Mouse (Mus musculus) urinary bladder, postnatal 4 days (tissue): ENCODE data around the gene Elmod3.

Experiments used
- DNase-seq, 2 experiments: peaks; one replicate each; pipeline ENCODE4 v3.0.0; 2021 to 2022; ENCODE audit warnings: low spot score in 2 of 2

The Elmod3 gene

DNA sequence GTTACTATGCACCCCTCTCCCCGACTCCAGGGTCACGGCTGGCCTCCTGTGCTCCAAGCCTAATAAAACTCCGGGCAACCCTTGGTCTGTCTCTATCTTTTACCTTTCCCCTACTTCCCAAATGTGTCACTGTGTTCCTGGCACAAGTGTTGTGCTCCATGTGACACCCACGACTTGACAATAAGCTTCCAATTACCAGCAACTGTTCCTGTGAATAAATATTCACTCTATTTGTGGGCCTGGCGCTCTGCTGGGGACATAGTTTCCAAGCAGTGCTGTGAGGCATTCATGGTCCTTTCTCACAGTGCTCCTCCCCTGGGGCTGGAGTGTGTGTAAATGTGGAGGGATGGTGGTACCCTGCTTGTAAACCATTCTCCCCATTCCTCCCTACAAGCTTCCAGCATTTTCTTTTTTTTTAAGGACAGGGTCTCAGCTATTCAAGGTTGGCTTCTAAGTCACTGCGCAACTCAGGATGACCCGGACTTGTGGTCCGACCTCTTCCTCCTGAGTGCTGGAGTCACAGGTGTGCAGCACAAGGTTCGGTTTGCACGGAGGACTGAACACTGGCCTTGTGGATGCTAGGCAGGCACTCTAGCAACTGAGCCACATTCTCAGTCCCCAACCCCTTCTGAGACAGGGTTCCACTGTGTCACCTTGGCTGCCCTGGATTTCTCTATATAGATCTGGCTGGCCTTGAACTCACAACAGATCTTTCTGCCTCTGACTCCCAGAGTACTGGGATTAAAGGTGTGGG lies 27.4 kb downstream of the Elmod3 start:
- DNase-seq, result no peak

DNA sequence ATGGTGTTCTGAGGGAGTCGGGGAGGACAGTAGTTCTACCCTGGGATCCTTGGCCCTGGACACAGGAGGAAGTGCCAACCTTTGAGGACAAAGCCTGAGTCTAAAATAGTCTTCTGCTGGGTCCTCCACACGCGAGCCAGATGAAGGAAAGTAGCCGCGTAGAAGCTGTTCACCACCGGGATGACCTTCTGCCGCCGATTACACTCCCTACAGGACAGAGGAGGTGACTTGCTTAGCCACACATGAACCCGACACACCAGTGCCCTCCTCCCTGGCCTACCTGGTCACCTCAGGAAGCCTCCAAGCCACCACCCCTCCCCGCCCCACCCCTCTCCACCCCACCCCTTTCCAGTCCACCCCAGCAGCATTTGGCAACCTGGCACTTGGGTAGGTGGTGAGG lies 29.5 kb downstream of the Elmod3 start:
- DNase-seq, result no peak

DNA sequence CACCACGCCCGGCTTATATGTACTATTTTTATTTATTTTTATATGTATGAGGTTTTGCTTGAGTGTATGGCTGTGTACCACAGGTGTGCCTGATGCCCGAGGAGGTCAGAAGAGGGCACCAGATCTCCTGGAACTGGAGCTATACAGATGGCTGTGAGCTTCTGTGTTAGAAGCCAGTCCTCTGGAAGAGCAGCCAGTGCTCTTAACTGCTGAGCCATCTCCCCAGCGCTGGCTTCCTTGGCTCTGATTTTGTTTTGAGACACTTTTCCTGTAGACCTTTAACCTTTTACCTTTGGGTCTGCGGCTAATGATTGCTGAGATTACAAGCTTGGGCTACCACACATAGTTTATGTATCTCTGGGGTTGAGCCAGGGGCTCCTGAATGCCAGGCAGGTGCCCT lies 30.7 kb downstream of the Elmod3 start:
- DNase-seq, result no peak

DNA sequence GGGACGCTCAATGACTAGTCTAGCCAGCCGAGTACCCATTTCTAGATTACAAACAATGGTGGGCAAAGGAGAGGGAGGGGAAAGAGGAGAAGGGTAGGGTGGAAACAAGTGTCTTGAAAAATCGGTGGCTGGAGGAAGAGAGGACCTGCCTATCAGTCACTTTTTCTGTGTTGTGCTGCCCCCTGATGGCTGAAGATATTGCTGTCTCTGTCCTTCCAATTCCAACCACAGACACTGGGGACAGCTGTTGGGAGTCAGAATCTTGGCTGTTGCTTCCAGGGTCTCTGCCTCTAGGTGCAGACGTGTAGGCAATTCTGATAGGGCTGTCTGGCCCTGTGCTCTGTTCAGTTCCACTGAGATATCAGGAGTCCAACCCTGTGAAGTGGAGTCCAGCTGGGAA lies 32.2 kb downstream of the Elmod3 start:
- peak; percentile 77 to 85 for DNase-seq

DNA sequence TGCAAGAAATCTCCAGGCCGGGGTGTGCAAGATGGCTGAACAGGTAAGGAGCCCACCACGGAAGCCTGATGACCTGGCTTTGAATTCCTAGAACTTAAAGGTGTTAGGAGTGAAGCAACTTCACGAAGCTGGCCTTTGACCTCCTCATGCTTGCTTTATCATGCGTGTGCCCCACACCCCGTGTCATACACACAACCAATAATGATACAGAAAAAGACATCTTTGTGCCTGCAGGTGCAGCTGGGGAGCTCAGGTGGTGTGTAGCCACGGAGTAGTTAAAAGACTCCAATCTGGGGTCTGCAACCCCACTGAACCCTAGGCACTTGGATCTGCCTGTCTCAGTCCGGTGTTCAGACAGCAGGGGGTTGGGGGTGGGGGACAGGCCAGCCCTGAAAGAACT lies 32.7 kb downstream of the Elmod3 start:
- no peak for DNase-seq

DNA sequence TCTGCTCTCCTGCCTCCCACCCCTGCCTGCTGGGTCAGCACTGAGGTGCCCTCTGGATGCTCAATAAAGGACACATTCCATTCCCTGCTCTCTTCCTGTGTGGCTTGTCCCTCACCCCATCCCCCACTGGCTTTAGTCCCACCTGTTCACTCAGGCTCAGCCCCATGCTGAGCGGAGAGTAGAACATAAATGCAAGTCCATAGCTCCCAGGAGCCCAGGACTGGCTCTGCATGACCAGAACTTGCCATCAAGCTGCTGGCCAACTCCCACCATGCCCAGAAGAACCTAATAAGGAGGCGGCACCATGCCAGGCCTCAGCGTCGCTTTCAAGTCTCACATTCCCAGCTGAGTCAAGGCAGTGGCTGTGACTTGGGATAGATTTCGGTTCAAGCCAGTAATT lies 35.3 kb downstream of the Elmod3 start:
- no peak for DNase-seq

DNA sequence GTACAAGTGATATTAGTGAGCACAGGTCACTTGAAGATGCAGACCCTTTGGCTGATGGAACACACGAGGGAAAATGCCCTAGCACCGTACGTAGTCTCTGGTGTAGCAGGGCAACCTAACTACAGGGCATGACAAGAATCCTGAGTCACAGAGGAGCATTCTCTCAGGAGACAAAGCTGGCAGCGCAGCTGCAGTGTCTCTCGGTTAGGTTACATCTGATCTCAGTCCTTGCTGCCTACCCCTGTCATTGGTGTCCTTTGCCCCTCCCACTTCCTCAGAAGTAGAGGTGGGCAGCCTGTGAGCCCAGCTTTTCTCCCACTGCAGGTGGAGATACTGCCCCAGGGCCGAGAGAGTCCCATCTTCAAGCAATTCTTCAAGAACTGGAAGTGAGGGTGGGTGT lies 35.7 kb downstream of the Elmod3 start:
- DNase-seq, result no peak

DNA sequence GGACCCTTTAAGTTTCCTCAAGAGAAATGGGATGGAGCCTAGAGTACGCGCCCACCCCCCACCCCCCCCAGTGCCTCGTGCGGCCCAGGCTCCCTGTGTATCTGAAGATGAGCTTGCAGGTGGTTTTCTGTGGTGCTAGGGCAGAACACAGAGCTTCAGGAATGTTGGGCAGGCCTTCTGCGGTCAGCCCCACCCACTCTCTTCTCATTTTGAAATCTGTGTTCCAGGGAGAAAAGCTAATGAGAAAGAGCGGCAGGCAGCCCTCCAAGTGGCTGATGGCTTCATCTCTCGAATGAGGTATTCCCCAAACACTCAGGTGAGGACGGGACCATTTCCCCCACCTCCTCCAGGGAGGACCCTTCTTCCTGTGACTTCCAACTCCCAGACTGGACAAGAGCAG lies 37.4 kb downstream of the Elmod3 start:
- DNase-seq, result no peak

DNA sequence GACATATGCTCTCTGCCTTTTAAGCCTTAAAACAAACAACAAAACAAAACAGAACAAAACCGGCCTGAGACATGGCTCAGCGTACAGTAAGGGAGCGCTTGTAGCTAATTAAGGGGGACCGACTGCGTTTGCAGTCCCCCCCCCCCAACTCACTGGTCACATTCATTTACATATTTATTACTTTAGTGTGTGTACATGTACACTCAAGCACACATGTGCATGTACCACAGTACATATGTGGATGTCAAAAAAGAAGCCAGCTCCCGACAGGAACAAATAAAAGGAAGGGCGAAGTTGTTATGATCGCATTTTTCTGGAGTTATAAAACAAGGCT lies 45.2 kb downstream of the Elmod3 start:
- no peak for DNase-seq

DNA sequence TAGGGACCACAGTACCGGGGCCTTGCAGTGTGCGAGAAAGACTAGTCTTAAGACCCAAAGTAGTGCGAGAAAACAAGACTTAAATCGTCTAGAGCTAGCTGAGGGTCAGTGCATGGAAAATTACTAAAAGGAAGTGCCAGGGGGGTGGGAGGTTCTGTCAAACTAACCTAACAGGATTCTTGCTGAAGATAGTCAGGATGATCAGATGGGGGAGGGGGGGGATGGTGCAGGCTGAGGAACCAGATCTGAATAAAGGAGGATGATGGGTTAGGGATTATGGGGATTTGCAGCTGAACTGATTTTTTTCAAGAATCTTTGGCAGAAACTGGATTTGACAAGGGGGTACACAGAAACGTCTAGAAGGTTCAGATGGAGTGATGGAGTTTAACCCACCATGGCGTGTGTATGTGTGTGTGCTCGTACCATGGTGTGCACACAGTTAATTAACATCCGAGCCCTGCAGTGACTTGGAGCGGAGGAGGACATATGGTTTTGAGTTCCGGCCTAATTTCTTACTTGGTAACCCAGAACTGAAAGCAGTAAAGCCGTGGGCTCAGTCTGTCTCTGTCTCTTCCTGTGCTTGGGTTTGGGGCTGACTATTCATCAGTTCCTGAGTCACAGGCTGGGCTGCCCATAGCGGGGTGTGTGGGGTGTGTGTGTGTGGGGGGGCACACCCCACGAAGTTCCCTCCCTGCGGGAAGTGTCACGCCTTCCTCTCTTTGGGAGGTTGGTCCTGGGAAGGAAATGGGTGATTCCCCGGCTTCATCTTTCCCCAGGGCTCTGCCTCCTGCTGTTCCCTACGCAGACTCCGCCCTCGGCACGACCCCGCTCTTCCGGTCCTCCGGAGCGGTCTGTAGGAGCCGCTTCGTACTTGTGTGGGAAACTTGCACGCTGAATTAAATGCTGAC lies 45.8 kb downstream of the Elmod3 start:
- DNase-seq, result peak; percentile 65 to 67

DNA sequence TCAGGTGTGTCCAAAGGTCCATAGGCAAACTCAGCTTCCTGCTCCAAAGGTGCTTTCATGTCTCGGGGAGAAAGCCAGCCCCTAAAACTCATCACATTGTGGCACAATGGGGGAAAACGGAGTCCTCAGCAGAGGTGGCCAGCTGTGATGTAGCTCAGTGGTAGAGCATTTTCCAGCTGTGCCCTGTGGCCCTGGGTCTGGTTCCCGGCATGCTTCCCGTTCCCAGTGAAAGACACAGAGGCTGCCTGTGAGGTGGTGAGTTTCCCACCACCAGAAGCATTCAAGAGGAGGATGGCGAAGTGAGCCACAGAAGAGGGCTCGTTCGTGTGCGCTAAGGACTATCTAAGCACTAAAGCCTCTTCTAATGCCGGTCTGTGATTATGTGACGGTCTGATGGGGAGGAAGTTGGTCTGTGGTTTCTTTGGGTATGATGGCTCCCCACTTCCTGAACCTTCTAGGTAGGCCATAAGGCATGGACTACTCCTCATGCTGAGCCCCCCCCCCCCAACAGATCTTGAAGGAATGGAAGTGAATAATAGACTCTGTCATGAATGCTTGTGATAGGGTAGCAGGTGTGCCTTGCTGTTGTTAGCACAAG lies 47.6 kb downstream of the Elmod3 start:
- DNase-seq, result peak in 1 of 2 experiments; percentile 52

DNA sequence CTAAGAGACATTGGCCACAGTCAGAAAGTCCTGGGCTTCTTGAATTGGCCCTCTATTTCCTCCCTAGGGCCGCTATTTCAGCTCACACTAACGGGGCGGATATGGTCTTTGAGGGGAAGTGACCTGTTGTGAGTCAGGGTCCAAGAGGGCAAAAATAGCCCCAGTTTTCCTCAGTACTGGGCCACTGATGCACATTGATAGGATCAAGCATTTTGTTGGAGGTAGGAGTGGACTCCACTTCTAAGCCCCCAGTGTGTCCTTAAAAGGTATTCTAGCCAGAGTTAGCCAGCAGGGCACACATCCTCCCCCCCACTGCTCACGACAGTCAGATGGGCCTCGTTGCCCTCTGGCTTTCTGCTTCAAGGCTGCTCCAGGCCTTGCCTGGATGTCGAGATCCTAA lies 48.2 kb downstream of the Elmod3 start:
- no peak for DNase-seq

DNA sequence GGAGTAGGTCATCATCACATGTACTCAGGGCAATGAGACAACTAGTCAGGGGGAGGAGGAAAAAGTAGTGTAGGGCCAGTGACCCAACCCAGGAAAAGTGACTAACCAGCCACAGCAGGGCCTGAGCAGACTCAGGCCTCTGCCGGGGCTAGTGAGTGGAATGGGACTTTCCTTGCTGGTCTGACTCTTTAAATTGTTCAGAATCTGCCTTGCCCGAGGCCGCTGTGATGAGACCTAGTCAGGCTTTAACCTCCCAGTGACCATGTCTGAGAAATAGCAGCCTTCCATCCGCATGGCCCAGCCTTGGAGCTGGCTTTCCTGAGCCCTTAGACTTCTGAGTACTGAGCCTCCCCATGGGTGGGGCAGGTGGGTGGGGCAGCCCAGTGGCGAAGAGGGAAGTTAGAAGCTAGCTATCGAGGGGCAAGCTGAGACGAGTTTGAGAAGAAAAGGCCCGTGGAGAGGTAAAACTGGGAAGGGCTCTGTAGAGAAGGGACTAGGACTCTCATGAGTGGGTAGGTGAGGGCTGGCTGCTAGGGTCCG lies 49.1 kb downstream of the Elmod3 start:
- no peak for DNase-seq

DNA sequence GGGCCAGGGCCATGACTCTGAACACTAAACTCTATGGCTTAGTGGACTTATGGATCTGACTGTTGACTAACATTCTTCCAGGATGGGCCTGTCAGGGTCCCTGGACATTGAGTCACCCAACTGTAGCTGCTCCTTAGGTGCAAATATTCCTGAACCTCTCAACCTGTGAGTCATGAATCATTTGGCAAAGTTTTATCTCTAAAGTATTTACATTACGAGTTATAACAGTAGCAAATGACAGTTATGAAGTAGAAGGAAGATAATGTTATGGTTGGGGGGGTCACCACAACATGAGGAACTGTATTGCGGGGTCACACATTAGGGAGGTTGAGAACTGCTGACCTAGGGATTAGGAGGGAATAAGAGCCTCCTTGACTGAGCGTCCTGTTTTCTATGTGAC lies 50.4 kb downstream of the Elmod3 start:
- DNase-seq, result no peak

DNA sequence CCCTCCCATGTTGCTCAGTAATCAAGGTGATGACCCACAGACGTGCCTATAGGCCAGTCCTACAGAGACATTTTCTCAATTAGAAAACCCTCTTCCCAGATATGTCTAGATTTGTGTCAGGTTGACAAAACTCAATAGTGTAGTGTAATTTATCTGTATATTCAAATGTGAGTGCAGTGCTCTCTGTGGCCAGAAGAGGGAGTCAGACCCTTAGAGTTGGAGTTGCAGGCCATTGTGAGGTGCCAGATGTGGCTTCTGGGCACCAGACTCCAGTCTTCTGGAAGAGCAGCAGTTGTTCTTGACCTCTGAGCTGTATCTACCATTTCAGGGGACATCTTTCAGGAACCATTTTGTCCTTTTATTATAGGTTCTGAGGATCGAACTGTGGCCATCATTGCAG lies 51.1 kb downstream of the Elmod3 start:
- DNase-seq, result no peak

DNA sequence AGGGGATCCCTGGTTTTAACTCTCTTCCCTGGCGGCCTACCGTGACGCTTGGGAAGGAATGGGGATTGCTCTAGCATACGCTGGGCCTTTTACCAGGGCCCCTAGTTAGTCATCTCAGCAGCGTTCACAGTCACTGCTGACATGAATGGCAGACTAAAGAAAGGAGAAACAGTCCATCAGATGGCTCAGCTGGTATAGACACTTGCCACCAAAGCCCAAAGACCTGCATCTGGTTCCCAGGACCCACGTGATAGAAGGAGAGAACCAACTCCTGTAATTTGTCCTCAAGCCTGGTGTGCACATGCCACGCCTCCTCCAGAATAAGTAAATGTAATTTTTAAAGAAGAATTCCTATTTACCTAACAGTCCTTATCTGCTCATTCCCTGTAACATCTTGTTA lies 52.8 kb downstream of the Elmod3 start:
- DNase-seq, result no peak

DNA sequence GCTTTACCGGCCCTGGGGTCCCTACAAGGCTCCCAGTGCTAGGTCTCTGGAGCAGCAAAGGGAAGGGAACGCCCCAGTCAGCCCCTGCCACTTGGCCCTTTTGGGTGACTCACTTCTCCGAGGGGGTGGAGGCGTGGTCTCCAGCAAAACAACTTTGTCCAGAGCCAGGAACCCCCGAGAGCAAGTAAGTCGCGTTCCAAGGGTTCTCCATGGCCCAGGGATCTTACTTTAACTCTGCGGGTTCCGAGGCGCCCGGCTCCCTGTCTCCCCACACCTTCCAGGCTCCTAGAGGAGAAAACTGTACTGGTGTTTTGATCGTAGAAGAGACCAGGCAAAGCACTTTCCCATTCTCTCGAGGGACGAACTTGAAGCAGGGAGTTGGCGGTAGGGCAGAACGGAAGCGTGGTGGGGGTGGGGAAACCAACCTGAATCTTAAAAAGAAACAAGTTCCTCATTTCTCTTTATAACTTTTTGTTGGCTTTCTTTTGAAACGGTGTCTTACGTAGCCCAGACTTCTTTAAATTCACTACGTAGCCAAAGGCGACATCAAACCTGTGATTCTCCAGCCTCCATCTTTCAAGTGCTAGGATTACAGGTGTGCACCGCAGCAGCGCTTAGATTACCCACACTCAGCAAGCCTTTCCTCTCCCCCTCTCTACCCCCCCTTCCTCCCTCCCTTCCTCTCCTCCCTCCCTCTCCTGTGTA lies 53.8 kb downstream of the Elmod3 start, which contains the start of gene Capg:
Gene Capg (plus strand): TSS at position 109 of the 705 bp plus-strand sequence.
- DNase-seq, result peak in 1 of 2 experiments; percentile 55

DNA sequence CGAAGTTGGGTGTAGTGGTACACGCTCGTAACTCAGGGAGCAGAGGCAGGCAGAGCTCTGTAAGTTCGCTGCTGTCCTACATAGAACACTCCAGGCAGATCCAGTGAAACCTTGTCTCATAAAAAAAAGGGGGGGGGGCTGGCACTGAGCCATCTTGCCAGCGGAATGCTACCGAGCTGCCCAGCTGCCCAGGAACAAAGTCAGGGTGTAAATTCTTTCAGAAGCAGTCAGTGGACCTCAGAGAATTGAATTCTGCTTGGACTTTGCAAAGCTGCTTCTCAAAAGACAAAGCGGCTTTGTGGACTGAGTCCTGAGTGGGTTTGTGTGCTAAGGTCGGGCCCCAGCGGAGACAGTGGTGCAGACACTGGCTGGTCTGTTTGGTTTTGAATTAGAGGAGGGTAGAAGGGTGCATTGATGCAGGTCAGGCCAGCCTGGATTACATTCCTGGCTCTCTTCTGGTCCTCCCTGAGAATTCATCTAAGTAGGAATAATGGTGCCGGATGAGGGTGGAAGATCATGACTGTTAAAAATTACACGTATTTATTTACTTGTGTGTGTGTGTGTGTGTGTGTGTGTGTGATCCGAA lies 54.9 kb downstream of the Elmod3 start:
- DNase-seq, result no peak

DNA sequence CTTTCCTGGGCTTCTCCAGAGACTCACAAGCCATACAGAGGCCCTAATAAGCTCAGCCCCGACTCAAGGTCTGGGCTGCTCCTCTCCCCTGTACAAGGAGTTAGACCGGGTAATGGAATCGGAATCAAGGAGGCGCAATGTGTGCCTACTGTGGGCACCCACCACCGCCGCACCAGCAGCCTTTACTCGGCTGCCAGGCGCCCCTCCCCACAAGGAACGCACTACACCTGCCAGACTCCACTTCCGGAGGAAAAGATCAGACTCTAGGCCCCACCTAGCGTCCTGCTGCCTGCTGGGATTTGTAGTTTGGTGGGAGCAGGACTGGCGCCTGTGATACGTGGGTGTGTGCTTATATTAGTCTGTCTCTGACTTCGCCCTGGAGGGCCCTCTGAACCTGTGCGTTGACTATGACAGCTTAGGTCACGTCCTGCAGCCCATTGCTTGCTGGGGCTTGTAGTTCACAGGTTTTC lies 59.6 kb downstream of the Elmod3 start:
- peak; percentile 80 for DNase-seq

DNA sequence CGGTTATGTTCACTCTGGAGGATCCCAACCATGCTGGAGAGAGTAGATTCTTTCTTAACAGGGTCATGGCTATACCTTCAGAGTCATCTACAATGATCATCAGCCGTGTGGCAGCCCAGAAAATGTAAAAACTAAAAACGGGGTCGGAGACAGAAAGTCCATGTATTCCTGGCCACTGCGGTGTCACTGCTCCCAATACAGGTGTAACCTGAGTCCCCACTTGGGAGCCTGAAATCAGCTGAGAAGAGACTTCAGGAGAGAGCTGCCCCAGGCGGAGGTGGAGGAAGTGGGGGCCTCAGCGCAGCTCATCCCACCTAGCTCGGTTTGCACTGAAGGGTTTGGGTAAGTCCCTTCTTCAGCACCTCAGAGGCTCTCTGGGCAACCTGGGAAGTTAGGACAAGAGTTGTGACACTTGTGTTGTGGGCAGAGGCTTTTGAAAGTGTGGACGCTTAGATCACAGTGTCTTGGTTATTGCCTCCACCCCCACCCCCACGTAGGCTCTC lies 60.2 kb downstream of the Elmod3 start:
- no peak for DNase-seq

DNA sequence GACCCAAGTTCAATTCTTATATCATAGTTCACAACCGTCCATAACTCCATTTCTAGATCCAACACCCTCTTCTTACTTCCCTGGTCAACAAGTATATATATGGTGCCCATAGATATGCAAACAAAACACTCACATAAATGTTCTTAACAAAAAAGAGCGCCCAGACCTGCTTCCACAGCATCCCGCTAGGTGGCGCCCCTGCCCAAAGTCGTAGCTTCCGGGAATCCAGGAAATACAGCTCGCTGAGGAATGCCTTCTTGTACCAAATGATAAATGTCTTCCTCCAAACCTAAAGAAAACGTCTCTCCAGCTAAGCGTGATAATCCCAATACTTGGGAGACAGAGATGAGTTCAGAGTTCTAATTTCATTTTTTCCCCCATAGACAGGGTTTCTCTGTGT lies 63.0 kb downstream of the Elmod3 start:
- peak; percentile 73 to 87 for DNase-seq
